Mouse (Mus musculus) kidney, postnatal 0 days (tissue): ENCODE results near the gene Phip. TPM values are rescaled to one million over a fixed set of nuclear protein-coding genes. Genes with fewer than 3 reads are reported as not detected.

ENCODE experiments used
- ATAC-seq: fragments of 200-750 bp; cut with Nextera tagmentation; replicated peaks from 2 replicates; pipeline ENCODE4 v1.8.0; 2017; ENCODE audit warnings: low read depth, moderate number of reproducible peaks, moderate TSS enrichment, moderate library complexity; ENCODE audit not compliant: low FRiP score
- DNase-seq: peaks from one replicate; pipeline ENCODE4 v3.0.0-alpha.2; 2016; ENCODE audit warnings: low spot score
- H3K27ac ChIP-seq: fragments of 300-500 bp; sonication (generic); 2 replicates; pipeline ENCODE4 v1.5.1; 2014; ENCODE audit warnings: mild to moderate bottlenecking
- H3K27me3 ChIP-seq: fragments of 300-500 bp; sonication (generic); 2 replicates; pipeline ENCODE4 v1.6.1; 2014; ENCODE audit warnings: low read length, mixed read lengths; ENCODE audit not compliant: insufficient read depth
- H3K36me3 ChIP-seq: fragments of 300-500 bp; sonication (generic); 2 replicates; pipeline ENCODE4 v1.6.1; 2014; ENCODE audit warnings: low read length, mixed read lengths; ENCODE audit not compliant: insufficient read depth
- H3K4me1 ChIP-seq: fragments of 300-500 bp; sonication (generic); replicated peaks from 2 replicates; pipeline ENCODE4 v1.6.1; 2014; ENCODE audit warnings: antibody characterized with exemption, low read length, mixed read lengths; ENCODE audit not compliant: insufficient read depth
- H3K4me2 ChIP-seq: fragments of 300-500 bp; sonication (generic); 2 replicates; pipeline ENCODE4 v1.6.1; 2014; ENCODE audit warnings: mild to moderate bottlenecking, low read length, moderate library complexity, mixed read lengths
- H3K4me3 ChIP-seq: fragments of 300-500 bp; sonication (generic); replicated peaks from 2 replicates; pipeline ENCODE4 v1.5.1; 2014; ENCODE audit warnings: low read depth, low read length
- H3K9ac ChIP-seq: fragments of 300-500 bp; sonication (generic); 2 replicates; pipeline ENCODE4 v1.6.1; 2014; ENCODE audit warnings: low read depth, low read length
- H3K9me3 ChIP-seq: fragments of 300-500 bp; sonication (generic); replicated peaks from 2 replicates; pipeline ENCODE4 v1.6.1; 2016; ENCODE audit warnings: low read length, inconsistent platforms, mixed read lengths
- CTCF ChIP-seq: IDR thresholded peaks from 2 replicates; pipeline ENCODE4 v1.5.1; 2016; ENCODE audit warnings: antibody characterized with exemption, low read depth, mild to moderate bottlenecking, moderate library complexity
- WGBS: fragments of 180-500 bp; shearing (Covaris S2); extraction: QIAGEN DNeasy Blood & Tissue Kit; methylation state at CpG from one replicate; pipeline ENCODE4 v1.1.7; 2014; 5-methylcytosine and 5-hydroxymethylcytosine counted together
- polyA plus RNA-seq: library from polyadenylated mRNA; unstranded; fragments of >200 nt; fragmentation: Nextera tagmentation; extraction: Ambion mirVana; gene quantifications from 2 replicates; pipeline ENCODE4 v1.2.1, GENCODE M21; 2015

Phip gene
- polyA plus RNA-seq, 1 experiment from 2014 or later, result 49.6 TPM

DNA sequence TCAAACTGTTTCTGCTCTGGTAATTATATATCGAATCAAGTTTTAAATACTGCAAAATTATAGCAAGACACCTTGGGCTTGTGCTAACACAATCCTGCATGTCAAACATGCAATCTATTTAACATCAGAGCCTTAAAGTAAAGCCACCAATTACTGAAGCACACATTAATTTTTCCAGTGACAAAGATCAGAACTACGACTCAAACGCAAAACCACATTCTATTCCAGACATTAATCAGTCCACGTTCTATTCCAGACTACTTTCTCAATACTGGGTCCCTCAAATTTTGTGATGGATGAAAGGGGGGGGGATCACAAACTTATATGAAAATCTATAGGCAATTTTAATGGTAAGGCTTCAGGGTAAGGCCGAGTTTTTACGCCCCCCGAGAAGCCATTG, 68.1 kb downstream of the Phip start:
- H3K4me2 ChIP-seq, result no peak overlapping the region
- no peak overlapping the region for H3K27ac ChIP-seq
- no peaks in the 10 kb centered on the region for H3K9me3 ChIP-seq
- no peak for DNase-seq
- no peaks in the 10 kb centered on the region for H3K27me3 ChIP-seq
- WGBS, result 94% methylated on average over 7 of the region's 7 CpGs
- H3K36me3 ChIP-seq, result peaks cover 25% of the 10 kb centered on the region; the same call in 1 of the 2 replicates
- no peak for TF ChIP-seq CTCF
- no peak for ATAC-seq
- H3K9ac ChIP-seq, result no peak overlapping the region
- no peak overlapping the region for H3K4me3 ChIP-seq
- H3K4me1 ChIP-seq, result no peaks in the 10 kb centered on the region

DNA sequence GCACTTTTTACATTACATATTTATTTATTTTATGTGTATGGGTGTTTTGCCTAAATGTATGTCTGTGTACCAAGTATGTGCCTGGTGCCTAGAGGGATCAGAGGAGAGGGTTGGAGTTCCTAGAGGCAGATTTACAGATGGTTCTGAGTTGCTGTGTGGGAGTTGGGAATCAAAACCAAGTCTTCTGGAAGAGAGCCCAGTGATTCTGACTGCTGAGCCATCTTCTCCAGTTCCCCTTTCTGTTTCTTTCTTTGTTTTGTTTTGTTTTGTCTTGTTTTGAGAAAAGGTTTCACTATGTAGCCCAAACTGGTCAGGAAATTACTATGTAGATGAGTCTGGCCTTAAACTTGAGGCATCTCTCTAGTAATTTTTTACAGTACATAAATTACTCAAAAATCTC, 86.7 kb downstream of the Phip start:
- TF ChIP-seq CTCF, result no peak
- Histone ChIP-seq H3K27me3 (no peaks in the 10 kb centered on the region), H3K36me3 (peaks cover 30% of the 10 kb centered on the region), H3K4me3 (no peak overlapping the region), H3K4me1 (no peaks in the 10 kb centered on the region), H3K27ac (no peak overlapping the region), H3K9ac (no peak overlapping the region), H3K4me2 (no peak overlapping the region), H3K9me3 (no peaks in the 10 kb centered on the region)
- DNase-seq (no peak), ATAC-seq (no peak)

DNA sequence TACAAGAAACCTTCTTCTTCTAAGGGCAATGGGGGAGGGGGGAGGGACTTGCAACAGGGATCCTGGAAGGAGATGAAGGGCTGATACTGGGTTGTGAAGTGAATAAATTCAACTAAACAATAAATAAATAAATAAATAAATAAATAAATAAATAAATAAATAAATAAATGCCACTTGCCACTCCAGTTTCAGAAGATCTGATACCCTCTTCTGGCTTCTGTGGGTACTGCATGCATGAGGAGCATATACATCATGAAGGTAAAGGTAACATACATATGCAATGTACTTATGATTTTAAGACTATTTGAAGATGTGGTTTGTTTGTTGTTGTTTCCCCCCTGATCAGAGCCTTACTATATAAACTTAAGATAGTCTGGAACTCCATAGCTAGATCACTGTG, 91.1 kb downstream of the Phip start:
- no peak overlapping the region for H3K4me2 ChIP-seq
- no peaks in the 10 kb centered on the region for H3K4me1 ChIP-seq
- no peak overlapping the region for H3K4me3 ChIP-seq
- H3K9ac ChIP-seq, result no peak overlapping the region
- no peak overlapping the region for H3K27ac ChIP-seq
- DNase-seq (no peak), ATAC-seq (no peak)
- no peaks in the 10 kb centered on the region for H3K9me3 ChIP-seq
- H3K36me3 ChIP-seq, result peaks cover 43% of the 10 kb centered on the region
- TF ChIP-seq CTCF, result peak; percentile 19; the same call in 1 of the 2 replicates
- no peaks in the 10 kb centered on the region for H3K27me3 ChIP-seq

DNA sequence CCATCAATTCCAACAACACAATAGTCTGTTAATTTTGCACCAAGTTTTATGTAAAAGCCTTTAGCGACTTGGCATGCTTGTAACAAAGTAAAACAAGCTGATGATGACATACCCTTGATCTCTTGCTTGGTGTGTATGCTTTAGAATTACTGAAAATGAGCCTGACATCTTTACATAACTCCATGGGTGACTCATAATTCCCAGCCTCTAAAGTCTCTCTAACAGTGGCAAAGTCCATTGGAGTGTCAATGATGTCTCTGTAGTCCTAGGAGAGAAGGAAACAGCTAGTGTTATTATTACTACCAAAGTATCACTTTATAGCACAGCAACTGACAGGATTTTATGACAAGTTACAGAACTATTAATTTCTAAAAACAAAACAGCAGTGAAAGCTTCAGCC, 98.2 kb downstream of the Phip start:
- 90% methylated on average over 1 of the region's 1 CpGs for WGBS
- Histone ChIP-seq H3K9me3 (no peaks in the 10 kb centered on the region), H3K4me3 (no peak overlapping the region), H3K9ac (no peak overlapping the region), H3K4me2 (no peak overlapping the region), H3K27ac (no peak overlapping the region), H3K27me3 (no peaks in the 10 kb centered on the region), H3K4me1 (no peaks in the 10 kb centered on the region), H3K36me3 (peaks cover 37% of the 10 kb centered on the region)
- ATAC-seq (no peak), DNase-seq (no peak)
- TF ChIP-seq CTCF, result no peak

DNA sequence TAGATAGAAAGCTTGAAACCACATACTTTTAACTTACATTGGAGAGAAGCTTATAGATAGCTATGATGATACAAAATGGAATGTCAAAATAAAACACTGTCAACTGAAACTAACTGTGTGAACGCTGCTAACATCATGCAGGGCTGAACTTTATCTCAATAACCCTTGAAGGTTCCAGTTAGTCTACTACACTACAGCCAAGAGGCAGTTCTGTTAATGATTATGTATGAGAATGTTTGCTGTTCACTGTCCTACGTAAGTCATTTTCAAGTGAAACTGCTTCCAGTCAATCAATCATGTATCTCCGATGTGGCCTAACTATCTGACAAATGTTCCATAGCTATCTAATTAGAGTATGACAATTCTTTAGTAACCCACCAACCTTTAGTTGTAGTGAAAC, 107.6 kb downstream of the Phip start:
- ATAC-seq, result peak; percentile 71
- TF ChIP-seq CTCF, result no peak

DNA sequence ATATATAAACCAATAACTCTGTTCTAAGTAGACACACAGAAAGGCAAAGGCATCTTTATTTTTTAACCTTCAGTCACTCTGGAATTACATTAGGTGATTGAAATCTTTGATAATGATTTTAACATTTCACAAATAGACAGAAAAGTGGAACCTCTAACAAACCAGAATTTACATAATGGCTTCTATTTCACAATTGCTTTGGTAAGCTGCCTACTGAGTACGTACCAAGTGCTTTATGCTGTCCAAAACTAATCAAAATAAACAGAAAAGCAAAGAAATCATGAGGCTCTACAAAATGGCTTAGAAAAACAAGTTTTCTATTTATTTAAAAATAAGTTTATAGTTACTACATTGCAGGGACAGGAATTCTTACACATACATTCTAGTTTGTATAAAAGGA, 109.2 kb downstream of the Phip start:
- Histone ChIP-seq H3K27me3 (no peaks in the 10 kb centered on the region), H3K4me3 (no peak overlapping the region), H3K27ac (no peak overlapping the region), H3K9me3 (no peaks in the 10 kb centered on the region), H3K9ac (no peak overlapping the region), H3K4me1 (no peaks in the 10 kb centered on the region), H3K4me2 (no peak overlapping the region), H3K36me3 (peaks cover 3% of the 10 kb centered on the region; the same call in 1 of the 2 replicates)
- DNase-seq, result no peak
- TF ChIP-seq CTCF, result no peak
- ATAC-seq, result no peak
- WGBS, result 72% methylated on average over 1 of the region's 1 CpGs

More for the DNA sequence above, 107.6 kb downstream of the Phip start:
- no peak overlapping the region for H3K27ac ChIP-seq
- H3K4me1 ChIP-seq, result no peaks in the 10 kb centered on the region
- H3K9ac ChIP-seq, result no peak overlapping the region
- 72% methylated on average over 3 of the region's 3 CpGs for WGBS
- H3K27me3 ChIP-seq, result no peaks in the 10 kb centered on the region
- no peak overlapping the region for H3K4me3 ChIP-seq
- peak; percentile 20 for DNase-seq
- peaks cover 12% of the 10 kb centered on the region for H3K36me3 ChIP-seq
- no peaks in the 10 kb centered on the region for H3K9me3 ChIP-seq
- no peak overlapping the region for H3K4me2 ChIP-seq

DNA sequence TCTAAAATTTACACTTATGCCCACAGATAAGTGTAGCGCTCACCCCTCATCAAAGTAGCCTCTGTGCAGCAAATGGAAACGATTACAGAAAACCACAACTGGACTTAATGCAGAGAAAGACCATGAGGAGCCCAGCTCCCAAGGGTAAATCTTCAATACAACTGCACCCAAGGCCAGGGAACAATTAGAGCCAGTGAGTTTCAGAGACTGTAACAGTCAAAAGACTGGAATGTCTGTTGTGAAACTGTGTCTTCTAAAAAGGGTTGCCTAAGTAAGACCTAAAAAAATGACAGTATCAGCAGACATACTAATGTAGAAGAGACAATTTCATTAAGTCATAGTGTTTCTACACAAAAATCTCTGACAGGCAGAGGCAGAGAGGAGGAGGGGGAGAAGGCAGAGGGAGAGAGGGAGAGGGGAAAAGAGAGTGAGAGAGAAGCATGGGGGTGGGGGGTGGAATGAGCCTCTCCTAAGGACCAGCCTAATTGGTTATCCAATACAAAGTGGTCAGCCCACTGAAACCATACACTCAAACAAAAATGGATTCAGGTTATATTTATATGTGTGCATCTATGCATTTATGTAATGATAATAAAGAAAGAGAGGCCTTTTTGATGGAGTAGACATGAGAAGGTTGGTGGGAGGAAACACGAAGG, 113.4 kb downstream of the Phip start:
- Histone ChIP-seq H3K9ac (no peak overlapping the region), H3K4me3 (no peak overlapping the region), H3K9me3 (no peaks in the 10 kb centered on the region), H3K27ac (peak overlapping the region; percentile 42; the same call in 1 of the 2 replicates), H3K4me1 (no peaks in the 10 kb centered on the region), H3K27me3 (no peaks in the 10 kb centered on the region), H3K36me3 (no peaks in the 10 kb centered on the region), H3K4me2 (no peak overlapping the region)
- TF ChIP-seq CTCF, result no peak
- ATAC-seq, result no peak
- no peak for DNase-seq
- 86% methylated on average over 3 of the region's 3 CpGs for WGBS
